Mouse (Mus musculus): ENCODE results near the gene Clp1. TPM values are rescaled to one million over a fixed set of nuclear protein-coding genes. Genes with fewer than 3 reads are reported as not detected.

The Clp1 gene
- polyA plus RNA-seq, 1 experiment from 2014 or later = 59.8 TPM

DNA sequence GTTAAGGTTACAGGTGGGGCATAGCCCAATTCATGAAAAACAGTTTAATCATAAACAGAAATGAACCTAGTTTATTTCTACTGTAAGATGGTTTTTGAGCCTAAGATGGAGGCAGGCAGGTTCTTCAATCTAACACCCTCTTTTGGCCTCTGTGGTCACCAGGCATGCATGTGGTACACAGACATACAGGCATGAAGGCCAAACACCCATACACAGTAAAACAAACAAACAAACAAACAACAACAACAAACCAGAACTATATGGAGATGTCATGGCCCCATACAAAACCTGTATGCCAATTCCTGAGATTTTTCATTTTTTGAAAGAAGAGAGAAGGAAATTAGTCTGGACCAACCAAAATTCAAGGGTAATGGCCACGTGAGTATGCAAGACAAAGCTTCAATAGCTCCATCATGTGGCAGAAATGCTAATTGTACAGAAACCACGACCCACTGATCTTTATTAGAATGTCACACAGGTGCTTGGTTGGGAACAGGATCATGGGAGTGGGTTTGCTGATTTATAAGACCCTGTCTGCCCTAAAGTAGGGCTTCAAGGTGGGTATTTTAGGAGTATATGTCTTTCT lies 31.5 kb upstream of the Clp1 start:
- ATAC-seq = 0 out of 2 replicates have a peak, but pooled peaks have one; percentile 40
- WGBS (ENCODE audit: insufficient replicate concordance) = 4% methylated on average over 2 of the region's 2 CpGs
- Histone ChIP-seq H3K4me3 (no peak overlapping the region), H3K4me2 (no peak overlapping the region), H3K27ac (no peak overlapping the region), H3K36me3 (no peaks in the 10 kb centered on the region), H3K9ac (no peak overlapping the region), H3K4me1 (peaks cover 5% of the 10 kb centered on the region; the same call in 1 of the 2 replicates), H3K27me3 (replicated peaks) (peaks cover 23% of the 10 kb centered on the region; the same call in 1 of the 2 replicates), H3K9me3 (replicated peaks) (no peaks in the 10 kb centered on the region)

DNA sequence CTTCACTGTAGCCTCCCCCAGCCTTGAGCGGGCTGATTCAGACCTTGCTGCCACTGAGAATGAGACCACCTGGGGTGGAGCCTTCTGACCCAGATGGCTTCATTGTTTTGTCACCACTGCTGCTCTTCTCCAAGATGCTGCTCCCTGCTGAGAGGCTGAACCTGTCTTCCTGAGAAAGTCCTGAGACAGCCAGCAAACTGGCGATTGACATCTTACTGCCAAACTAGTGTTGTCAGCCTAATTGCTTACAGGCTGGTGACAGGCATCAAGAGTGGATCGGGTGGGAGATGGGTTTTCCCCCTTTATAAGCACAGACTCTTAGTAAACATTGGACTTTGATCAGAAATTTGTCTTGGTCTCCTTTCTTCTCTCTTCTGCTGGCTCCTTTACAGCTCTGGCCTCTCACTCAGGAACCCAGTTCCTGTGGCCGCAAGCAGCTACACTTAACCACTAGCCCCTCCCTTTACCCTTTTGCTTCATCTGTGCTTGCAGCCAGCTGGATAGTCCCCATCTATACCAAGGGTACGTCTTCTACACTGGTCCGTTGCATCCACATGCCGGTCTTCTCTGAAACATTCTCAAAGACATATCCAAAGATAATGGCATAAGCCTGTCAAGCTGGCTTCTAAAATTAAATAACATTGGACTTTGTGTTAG lies 30.0 kb upstream of the Clp1 start:
- H3K9me3 ChIP-seq (replicated peaks) = no peaks in the 10 kb centered on the region
- H3K27ac ChIP-seq = no peak overlapping the region
- WGBS (ENCODE audit: insufficient replicate concordance) = 60% methylated on average over 7 of the region's 7 CpGs
- H3K27me3 ChIP-seq (replicated peaks) = peaks cover 8% of the 10 kb centered on the region; the same call in 1 of the 2 replicates
- no peak for ATAC-seq
- no peak overlapping the region for H3K9ac ChIP-seq
- peaks cover 5% of the 10 kb centered on the region; the same call in 1 of the 2 replicates for H3K4me1 ChIP-seq
- no peak overlapping the region for H3K4me2 ChIP-seq
- H3K4me3 ChIP-seq = no peak overlapping the region
- no peaks in the 10 kb centered on the region for H3K36me3 ChIP-seq

DNA sequence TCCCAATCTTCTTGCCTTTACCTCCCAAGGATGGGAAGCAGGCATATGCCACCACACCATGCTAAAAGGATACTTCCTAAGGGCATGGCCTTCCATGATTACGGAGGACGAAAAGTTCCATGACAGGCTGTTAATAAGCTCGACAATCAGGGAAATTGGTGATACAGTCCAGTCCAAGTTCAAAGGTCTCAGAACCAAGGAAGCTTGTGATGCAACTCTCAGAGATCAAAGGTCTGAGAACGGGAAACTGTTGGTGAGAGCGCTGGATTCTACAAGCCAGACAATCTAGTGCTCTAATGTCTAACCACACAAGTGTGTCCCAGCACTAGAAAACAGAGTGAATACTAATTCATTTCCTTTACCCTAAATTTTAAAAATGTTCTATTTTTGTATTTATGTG lies 29.1 kb upstream of the Clp1 start:
- H3K27me3 ChIP-seq (replicated peaks) = peaks cover 4% of the 10 kb centered on the region; the same call in 1 of the 2 replicates
- no peak overlapping the region for H3K27ac ChIP-seq
- H3K9ac ChIP-seq = no peak overlapping the region
- no peak for ATAC-seq
- no peak overlapping the region for H3K4me3 ChIP-seq
- WGBS (ENCODE audit: insufficient replicate concordance) = 68% methylated on average over 5 of the region's 5 CpGs
- H3K9me3 ChIP-seq (replicated peaks) = no peaks in the 10 kb centered on the region
- H3K4me1 ChIP-seq = peaks cover 5% of the 10 kb centered on the region; the same call in 1 of the 2 replicates
- no peaks in the 10 kb centered on the region for H3K36me3 ChIP-seq
- H3K4me2 ChIP-seq = no peak overlapping the region

DNA sequence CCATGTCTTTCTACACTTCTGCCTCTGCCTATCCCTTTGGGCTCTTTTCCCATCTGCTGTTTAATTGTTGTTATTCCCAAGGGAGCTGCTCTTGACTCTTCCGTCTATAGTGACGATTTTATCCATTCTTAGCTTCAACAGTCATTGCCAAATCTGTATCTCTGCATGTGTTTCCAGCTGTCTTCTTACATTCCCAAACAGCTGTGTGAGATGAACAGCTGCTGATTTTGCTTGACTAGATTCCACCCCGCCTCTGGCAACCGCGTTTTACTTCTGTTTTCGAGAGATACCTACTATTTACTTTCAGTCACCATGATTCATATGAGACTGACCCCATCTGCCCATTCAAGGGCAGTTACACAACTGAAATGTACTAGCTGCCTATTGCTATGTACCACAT lies 23.0 kb upstream of the Clp1 start:
- H3K4me3 ChIP-seq = no peak overlapping the region
- H3K36me3 ChIP-seq = no peaks in the 10 kb centered on the region
- WGBS (ENCODE audit: insufficient replicate concordance) = 65% methylated on average over 6 of the region's 6 CpGs
- H3K27me3 ChIP-seq (replicated peaks) = peaks cover 19% of the 10 kb centered on the region
- H3K9ac ChIP-seq = no peak overlapping the region
- H3K9me3 ChIP-seq (replicated peaks) = no peaks in the 10 kb centered on the region
- H3K27ac ChIP-seq = no peak overlapping the region
- peaks cover 9% of the 10 kb centered on the region for H3K4me1 ChIP-seq
- H3K4me2 ChIP-seq = no peak overlapping the region
- no peak for ATAC-seq

DNA sequence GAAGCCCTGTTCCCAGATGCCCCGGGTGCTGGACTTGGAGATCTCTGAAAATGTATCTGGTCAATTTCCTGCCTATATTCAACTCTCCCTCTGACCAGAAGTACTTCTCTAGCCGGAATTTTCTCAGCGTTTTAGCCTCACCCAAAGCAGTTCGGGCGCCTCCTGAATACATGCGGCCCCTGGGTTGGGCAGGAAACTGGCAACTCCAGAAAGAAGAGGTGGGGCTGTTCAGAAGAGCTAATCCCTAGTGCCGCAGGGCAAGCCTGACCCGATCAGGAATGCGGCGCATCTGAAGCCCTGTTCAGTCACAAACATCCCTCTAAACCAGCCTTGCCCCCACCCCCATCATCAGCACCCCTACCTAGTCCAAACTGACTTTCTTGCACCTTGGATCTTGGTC lies 17.0 kb upstream of the Clp1 start:
- Histone ChIP-seq H3K4me3 (peak overlapping the region; percentile 76), H3K27me3 (replicated peaks) (peaks cover 15% of the 10 kb centered on the region; the same call in 1 of the 2 replicates), H3K27ac (peak overlapping the region; percentile 90), H3K4me2 (peak overlapping the region; percentile 89), H3K9me3 (replicated peaks) (no peaks in the 10 kb centered on the region), H3K9ac (peak overlapping the region; percentile 90), H3K36me3 (peaks cover 30% of the 10 kb centered on the region), H3K4me1 (peaks cover 64% of the 10 kb centered on the region)
- WGBS (ENCODE audit: insufficient replicate concordance) = 8% methylated on average over 10 of the region's 10 CpGs
- peak; percentile 45; the same call in 1 of the 2 replicates for ATAC-seq

DNA sequence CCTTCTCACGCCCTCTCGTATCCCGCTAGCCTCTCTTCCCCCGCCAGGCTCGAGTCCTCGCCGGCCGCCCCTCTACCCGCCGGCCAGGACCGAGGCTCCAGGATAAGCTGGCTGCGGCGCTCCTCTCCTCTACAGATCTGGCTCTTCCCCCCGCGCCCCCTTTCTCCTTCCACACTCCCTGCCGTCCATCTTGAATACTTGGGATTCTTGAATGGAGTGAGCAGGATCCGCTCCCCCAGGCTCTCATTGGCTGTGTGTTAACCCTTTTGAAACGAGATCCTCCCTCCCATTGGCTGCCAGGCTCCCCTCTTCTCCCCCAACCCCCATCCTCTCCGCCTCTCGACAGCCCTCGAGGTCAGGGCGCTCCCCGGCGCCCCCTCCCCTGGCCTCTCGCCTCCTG lies 16.4 kb upstream of the Clp1 start, which contains the start of gene Gm19426:
Gm19426 (minus strand) TSS at position 95 of the 400 bp plus-strand sequence.
- Histone ChIP-seq H3K4me3 (peak within 1 kb of the TSS; percentile 76), H3K27me3 (replicated peaks) (peaks cover 15% of the 10 kb centered on the region; the same call in 1 of the 2 replicates), H3K9ac (peak within 1 kb of the TSS; percentile 90), H3K27ac (peak within 1 kb of the TSS; percentile 90), H3K4me1 (peaks cover 70% of the 10 kb centered on the region), H3K4me2 (peak within 1 kb of the TSS; percentile 89), H3K9me3 (replicated peaks) (no peaks in the 10 kb centered on the region), H3K36me3 (peaks cover 35% of the 10 kb centered on the region)
- WGBS (ENCODE audit: insufficient replicate concordance) = 1% methylated on average over 24 of the region's 25 CpGs
- peak; percentile 82 for ATAC-seq

DNA sequence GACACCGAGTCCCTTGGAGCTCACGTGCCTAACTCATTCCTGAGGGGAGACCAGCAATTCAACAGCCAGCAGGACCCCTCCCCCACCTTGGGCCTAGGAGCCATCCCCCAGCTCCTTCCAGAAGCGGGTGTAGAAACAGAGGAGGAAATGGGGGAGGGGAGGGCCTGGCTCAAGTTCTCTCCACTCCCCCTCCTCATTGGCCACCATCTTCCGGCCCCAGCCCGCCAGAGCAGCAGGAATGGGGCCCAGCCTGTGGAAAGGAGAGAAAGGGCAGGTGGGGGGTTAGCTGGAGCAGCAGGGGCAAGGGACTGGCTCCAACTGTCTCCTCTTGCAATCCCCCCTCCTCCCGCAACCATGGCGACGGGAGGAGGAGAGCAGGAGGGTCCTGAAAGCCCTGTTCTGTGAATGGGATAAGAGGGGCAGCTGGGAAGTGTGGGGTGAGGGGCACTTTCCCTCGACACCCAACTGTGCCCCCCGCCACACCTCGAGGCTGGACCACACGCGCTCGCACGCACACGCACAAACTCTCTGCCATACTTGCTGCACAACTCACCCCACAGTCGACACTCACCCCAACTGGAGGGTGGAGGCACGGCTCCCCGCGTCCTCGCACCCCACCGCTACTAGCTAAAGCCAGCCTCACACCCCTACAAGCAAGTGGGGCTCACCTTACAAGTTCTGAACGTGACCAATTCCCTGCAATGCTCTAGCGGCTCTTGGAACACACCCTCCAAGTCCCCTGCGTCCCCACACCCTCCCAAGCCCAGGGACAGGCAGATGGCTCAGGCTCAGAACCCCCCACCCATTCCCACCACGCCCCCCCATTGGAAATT lies 15.5 kb upstream of the Clp1 start:
- Histone ChIP-seq H3K4me3 (peak overlapping the region; percentile 76), H3K27me3 (replicated peaks) (peaks cover 17% of the 10 kb centered on the region; the same call in 1 of the 2 replicates), H3K9me3 (replicated peaks) (no peaks in the 10 kb centered on the region), H3K4me1 (peaks cover 79% of the 10 kb centered on the region), H3K4me2 (peak overlapping the region; percentile 89), H3K27ac (peak overlapping the region; percentile 90), H3K9ac (peak overlapping the region; percentile 90), H3K36me3 (peaks cover 40% of the 10 kb centered on the region)
- ATAC-seq = peak; percentile 28
- WGBS (ENCODE audit: insufficient replicate concordance) = 5% methylated on average over 26 of the region's 26 CpGs

DNA sequence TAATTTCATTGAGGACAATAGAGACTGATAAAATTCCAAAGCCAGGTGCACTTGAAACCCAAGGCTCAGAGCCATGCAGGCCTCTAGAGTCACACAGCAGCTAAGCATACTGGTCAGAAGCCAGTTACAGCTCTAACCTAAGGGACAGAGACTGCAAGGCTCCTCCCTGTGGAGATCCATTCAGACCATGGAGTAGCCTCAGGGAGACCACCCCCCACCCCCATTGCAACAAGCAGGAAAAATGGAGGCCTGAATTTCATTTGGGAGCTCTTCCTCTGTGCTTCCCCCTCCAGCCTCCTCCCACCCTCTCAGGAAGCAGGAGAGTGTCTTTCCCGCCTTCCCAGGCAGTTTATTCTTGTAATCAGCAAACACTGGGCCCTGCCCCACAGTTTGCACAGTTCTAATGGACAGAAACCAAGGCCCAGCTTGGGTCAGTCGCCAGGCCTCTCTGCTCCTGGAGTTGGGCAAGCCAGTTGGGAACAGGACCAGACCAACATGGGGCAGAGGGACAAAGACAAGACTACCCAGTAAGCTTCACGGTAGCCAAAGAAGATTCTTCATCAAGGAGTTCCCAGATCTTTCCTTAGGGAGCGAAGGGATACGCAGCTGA lies 14.8 kb upstream of the Clp1 start:
- peak overlapping the region; percentile 76 for H3K4me3 ChIP-seq
- peaks cover 19% of the 10 kb centered on the region for H3K27me3 ChIP-seq (replicated peaks)
- no peak for ATAC-seq
- peaks cover 80% of the 10 kb centered on the region for H3K4me1 ChIP-seq
- peaks cover 47% of the 10 kb centered on the region for H3K36me3 ChIP-seq
- 28% methylated on average over 5 of the region's 5 CpGs for WGBS (ENCODE audit: insufficient replicate concordance)
- H3K9ac ChIP-seq = peak overlapping the region; percentile 90
- H3K4me2 ChIP-seq = peak overlapping the region; percentile 89
- peak overlapping the region; percentile 90 for H3K27ac ChIP-seq
- no peaks in the 10 kb centered on the region for H3K9me3 ChIP-seq (replicated peaks)

DNA sequence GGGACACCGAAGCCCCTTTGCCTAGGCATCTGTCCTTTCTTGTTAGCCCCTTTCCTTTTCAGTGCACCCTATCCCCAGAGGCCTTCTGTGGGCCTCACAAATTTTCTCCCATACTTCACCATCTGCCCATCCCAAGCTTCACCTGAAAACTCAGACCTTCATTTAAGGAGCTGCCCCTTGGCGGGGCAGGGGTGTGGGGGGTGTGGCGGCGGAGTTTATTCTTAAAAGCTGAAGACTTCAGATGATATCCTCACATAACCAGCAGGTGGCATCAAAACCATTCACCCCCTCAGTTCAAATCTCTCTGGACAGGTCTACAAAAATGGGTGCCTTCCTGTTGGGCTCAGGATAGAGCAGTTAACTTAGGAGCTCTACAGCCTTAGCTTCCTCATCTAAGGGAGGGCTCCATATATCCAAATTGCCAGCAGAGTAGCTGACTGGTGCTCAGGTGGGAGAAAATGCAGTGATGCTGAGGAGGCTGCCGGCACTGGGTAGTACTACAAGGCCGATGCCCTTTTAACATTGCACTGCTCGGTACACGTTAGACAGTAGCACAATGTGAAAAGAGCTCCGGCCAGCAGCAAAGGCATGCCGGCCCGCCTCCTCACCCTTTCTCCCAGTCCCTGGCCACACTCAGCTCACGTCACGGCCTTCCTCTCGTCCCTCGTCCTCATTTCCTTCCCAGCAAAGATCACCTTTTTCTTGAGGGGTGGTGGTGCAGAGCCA lies 13.6 kb upstream of the Clp1 start:
- WGBS (ENCODE audit: insufficient replicate concordance) = 76% methylated on average over 15 of the region's 15 CpGs
- peaks cover 89% of the 10 kb centered on the region for H3K4me1 ChIP-seq
- peaks cover 59% of the 10 kb centered on the region for H3K36me3 ChIP-seq
- H3K9me3 ChIP-seq (replicated peaks) = no peaks in the 10 kb centered on the region
- peak overlapping the region; percentile 1; the same call in 1 of the 2 replicates for H3K9ac ChIP-seq
- 0 out of 2 replicates have a peak overlapping the region, but pooled peaks have one; percentile 6 for H3K4me3 ChIP-seq
- H3K27me3 ChIP-seq (replicated peaks) = peaks cover 14% of the 10 kb centered on the region
- no peak for ATAC-seq
- peak overlapping the region; percentile 89 for H3K4me2 ChIP-seq
- H3K27ac ChIP-seq = peak overlapping the region; percentile 99

DNA sequence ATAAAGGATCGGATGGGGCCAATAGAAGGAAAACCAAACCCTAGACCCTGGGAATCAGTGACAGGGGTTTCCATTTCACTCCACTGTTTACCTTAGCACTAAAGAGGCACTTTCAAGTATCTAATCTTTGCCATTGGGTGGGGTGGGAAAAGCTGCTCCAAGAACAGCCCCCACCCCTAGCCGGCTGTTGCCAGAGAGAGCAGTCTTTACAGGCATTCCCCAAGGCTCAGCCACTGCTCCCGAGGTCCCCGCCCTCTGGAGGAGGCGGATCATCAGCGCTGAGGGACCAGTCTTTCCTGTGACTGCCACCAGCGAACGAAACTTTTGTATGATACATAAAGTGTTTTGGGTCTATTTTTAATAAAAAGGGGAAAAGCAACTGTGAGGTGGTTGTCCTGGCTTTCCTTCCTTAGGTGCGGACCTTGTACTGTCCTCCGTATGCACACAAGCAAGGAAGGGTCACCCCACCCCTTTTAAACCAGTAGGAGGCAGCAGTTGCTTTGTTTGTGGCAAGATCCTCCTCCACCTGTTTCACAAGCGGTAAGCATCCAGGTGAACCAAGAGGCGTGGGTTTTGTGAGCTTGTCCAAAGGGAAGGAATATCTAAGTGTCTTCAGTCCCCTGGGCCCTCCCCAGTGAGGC lies 11.2 kb upstream of the Clp1 start:
- 3% methylated on average over 12 of the region's 12 CpGs for WGBS (ENCODE audit: insufficient replicate concordance)
- peak overlapping the region; percentile 90 for H3K9ac ChIP-seq
- ATAC-seq = no peak
- peak overlapping the region; percentile 89 for H3K4me2 ChIP-seq
- no peaks in the 10 kb centered on the region for H3K9me3 ChIP-seq (replicated peaks)
- H3K36me3 ChIP-seq = peaks cover 61% of the 10 kb centered on the region
- H3K27me3 ChIP-seq (replicated peaks) = peaks cover 14% of the 10 kb centered on the region
- peaks cover 96% of the 10 kb centered on the region for H3K4me1 ChIP-seq
- peak overlapping the region; percentile 74 for H3K4me3 ChIP-seq
- H3K27ac ChIP-seq = peak overlapping the region; percentile 99

All from liver, embryonic 12.5 days (tissue).